Mouse (Mus musculus) hindlimb bud, embryonic 11.5 days (tissue): ENCODE measurements around the gene Grm5.

ENCODE experiments used
- DNase-seq: peaks from one replicate; pipeline ENCODE4 v3.0.0-alpha.2; 2012; ENCODE audit warnings: low read depth, low spot score; ENCODE audit errors: extremely low spot score

Gene Grm5

DNA sequence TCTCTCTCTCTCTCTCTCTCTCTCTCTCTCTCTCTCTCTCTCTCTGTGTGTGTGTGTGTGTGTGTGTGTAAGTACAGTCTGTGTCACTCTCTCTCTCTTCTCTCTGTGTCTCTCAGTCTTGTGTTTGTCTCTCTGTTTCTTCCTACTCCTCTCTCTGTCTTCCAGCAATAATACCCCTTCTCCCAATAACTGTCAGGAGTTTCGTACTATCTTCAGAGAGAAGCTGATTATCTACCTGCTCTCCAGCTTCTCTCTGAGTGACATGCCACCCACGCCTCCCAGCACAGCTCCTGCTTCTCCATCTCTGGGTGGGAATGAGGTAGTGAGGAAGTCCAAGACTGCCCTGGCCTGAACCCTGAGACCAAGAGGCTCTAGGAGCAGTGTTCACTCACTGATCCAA, at the start of gene Grm5:
Grm5 (plus strand) TSS at position 301 of the 400 bp plus-strand sequence.
- DNase-seq, result no peak

DNA sequence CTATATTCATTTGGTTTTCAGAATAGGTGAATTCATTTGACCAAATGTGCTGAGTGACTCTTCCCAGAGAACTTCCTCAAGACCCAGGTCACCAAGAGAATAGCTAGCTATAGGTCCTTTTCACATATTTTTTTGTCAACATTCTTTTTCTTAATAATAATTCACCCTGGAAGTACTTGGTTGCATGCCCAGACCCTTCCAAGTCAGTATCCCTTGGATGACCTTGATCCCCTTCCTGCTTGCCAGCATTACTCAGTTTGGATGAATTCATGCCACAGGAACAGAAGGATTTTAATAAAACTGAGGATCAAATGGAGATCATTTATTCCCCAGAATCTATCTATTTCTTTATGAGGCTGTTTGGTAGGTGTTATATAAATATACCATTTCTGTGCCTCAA, 44.9 kb upstream of the Grm5 start:
- DNase-seq, result no peak

DNA sequence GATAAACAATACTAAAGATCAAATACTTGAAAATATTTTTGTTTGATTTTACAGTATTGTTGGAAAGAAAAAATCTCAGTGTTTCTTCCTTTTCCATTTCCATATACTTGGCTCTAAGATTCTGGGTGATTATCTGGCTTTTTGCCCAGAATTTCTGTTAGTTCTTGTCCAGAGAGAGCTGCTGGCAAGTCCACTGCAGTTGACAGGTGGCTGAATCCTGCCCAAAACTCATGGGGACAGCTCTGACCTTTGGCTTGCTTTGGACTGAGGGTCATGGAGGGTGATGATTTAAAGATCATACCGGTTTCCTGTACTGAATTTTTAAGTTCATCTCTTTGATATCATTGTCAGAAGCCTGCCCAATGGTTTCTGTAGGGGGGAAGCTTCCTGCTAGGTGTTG, 18.7 kb upstream of the Grm5 start:
- DNase-seq, result no peak

DNA sequence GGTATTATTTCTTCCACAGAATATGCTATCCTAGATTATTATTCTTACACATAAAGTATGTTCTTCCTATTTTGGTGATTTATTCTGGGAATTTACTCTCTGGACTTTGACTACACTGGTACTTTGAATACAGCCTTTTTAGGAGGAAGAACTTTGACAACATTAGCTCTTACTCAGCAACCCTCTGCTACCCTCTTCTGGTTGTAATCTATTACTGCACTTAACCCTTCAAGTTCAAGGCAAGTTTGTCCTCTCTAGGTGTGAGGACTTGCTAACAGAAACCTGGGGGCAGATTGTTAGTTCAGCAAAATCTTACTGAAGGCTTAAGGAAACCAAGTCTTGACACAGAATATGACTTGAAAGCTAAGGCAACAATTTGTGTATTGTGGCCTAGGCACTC, 17.5 kb upstream of the Grm5 start:
- peak; percentile 31 for DNase-seq

DNA sequence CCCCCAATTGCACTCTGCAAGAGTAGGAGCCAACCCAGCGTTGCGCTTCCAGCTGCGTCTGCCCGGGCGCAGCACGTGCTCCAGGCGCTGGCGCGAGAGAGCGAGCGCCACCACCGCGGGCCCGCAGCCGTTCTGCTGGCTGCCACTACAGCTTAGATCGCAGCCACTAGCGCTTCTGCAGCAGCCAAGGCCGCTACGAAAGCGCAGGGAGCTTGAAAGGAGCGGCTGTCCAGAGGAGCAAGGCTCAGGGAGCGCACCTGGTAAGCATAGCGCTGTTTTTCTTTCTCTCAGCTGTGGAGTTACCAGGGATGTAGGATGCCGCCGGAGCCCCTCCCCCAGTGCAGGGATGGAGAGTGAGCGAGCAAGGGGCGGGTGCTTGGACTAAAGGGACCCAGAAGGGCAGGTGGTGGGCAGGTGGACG, 323 bp downstream of the Grm5 start:
- no peak for DNase-seq

DNA sequence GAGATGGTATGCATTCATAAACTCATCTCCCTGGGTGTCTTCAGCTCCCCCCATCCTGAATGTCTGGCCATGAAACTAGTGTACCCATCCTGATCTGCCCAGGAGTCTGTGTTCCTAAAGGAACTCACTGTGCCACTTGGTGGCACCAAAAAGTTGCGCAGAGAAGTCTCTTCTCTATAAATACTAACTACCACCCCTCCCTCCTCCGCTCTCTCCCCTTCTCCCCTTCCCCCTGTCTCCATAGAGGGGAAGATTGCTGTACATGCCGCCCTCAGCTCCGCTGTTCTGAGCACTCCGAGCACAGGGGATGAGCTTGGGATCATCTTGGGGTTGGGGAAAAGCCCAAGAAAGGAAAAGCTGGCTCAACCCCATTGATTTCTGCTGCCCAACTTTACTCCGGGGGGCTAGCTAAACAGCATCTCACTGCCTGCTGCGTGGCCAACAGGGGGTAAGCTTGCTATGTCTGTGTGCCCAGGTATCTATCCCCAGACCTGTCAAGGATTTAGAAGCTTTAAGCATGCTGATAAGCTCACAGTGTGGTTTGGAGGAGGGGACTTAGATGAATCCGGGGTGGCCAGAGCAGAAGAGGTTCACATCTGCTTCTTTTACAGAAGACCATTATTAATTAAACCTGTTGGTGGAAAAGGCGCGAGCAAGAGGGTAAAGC, 2.4 kb downstream of the Grm5 start:
- no peak for DNase-seq

DNA sequence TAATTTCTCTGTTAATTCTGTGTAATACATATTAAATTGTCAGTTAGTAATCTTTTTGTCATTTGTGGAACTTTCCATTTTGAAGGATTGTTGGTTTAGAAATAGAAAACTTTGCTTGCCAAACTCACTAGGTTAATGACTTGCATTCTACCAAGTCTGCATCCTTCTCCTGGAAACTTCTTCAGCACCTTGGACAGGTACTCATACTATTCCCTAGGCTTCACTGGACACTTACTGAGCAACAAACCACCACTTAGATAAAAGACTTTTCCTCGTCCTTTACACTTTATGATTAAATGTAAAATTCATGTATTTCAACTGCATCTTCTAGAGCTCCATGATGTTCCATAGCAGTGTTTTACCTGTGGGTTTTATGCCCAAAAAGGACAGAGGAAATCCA, 4.0 kb downstream of the Grm5 start:
- DNase-seq, result peak; percentile 39

DNA sequence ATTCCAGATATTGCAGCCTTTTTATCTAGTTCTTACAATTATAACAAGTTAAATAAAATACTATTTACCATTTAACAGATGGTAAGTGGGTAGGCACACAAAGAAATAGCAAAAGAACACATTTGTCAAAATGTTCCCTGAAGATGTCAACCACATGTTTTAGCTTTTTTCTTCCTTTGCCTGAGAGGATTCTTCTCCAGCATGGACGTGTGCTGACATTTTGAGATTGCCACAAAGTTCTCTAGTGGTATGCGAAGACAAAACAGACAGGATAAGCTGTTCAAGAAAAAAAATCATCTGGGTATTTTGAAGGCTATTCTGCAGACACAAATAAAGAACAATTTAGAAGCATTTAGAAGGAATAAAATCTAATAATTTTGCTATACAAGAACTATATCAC, 42.3 kb downstream of the Grm5 start:
- no peak for DNase-seq

DNA sequence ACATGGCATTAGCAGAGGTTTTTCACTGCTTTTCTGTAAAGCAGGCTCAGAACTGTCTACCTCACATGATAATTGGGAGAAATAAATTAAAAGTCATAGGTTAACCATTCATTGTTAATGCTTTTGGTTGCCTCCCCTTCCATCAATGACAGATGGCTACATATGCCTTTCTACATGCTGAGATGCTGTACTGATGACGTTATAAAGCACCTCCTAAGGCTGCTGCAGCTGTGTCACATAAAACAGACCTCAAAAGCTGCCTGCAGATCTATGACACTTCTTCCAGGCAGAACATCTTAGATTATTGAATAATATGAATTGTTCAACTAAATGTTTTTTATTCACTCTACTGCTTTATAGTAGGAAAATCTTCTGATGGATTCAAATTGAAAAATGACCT, 51.6 kb downstream of the Grm5 start:
- no peak for DNase-seq

DNA sequence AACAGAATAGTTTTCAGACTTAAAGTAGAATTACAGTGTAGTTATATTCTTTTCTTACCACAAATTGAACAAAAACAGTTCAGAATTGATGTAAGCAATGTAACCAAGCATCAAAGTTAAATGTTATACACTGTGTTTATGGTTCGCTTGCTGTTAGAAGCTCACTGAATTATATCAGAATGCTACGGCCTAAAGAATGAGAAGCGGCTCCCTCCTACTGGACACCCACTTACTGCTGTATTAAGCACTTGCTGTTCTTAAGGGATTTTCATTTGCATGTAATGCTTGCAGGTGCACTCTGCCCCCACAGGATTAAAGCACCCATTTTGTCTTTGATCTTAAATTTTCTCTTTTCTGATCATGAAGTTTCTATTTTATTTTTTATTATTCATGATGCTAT, 66.6 kb downstream of the Grm5 start:
- DNase-seq, result no peak

DNA sequence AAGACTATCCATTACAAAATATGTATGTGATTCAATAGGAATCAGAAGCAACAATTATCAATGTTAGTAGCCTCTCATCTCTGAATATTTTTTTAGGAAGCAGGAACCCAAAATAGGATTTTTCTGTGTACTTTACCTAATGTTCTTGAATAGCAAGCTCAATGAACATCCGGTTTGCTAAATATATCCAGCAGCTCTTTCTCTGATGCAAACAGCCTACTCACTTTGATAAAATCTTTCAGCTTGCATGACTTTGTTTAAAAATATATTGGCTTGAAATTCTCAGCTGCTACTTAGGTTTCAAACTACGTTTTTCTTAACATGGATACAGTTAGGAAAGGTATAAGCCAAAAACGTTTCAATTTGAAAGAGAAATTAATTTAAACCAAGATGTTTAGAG, 77.8 kb downstream of the Grm5 start:
- DNase-seq, result no peak

DNA sequence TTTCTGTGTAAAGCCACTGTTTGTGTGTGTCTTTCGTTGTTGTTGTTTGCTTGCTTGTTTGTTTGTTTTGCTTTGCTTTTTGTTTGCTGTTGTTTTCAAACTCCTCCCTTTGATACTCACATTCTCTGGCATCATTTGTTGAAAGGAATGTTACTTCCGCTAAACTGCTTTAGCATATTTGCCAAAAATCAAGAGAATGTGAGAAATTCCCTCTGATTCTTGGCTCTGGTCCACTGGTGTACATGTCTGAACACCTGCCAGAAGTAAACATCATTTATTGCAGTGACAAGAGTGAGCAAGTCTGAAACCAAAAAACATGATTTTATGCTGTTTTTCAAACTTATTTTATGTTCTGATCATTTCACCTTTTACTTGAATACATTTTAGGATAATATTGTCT, 80.1 kb downstream of the Grm5 start:
- no peak for DNase-seq

DNA sequence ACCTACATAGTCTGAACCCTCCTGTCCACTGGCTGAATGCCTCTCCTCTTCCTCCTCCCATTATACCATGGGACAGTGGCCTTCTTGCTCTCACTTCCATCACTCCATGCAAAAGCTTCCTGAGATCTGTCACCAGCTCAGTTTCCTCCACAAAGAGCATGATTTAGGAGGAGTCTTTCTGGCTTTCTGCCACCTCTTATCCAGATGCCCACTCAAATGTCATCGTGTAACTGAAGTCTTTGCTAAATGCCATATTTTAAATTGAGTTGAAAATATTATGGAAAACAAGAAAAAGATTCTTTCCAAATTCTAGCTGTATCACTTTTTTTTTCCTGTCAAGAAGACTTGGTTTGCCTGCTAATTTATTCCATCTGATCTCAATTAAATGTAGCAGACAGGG, 132.4 kb downstream of the Grm5 start:
- DNase-seq, result no peak

DNA sequence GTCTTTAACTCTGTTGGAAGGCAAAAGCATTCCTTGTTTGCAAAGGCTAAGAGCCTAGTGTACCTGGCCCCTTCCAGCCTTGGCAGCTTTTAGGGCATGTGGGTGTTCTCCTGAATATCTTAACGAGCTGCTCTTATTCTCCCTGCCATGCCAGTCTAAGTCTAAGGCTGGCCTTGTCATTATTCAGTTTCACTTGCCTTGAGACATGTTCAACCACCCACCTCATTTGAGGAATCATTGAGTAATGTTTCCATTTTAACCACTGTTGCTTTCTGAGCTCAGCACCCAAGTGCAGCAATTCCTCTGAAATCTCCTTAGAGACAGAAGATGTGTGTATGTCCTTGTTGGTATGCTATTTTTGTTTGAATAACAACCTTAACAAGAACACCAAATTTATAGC, 134.7 kb downstream of the Grm5 start:
- no peak for DNase-seq

DNA sequence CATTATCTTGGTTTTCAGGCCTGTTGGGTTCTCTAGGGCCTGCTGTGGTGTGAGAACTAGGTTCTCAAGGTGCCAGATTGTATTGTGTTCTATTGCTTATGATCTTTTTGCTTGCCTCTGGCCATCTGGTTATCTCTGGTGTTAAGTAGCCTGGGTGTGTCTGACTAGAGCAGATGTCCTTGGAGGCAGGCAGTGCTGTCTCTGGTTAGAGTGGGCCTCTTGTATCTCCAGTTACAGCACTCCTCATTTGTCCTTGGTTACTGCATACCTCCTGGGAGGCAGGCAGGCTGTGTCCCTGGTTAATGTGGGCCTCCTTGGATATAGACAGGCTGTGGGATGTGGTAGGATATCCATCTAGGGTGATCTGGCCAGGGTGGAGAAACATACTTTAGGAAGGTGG, 150.5 kb downstream of the Grm5 start:
- no peak for DNase-seq

DNA sequence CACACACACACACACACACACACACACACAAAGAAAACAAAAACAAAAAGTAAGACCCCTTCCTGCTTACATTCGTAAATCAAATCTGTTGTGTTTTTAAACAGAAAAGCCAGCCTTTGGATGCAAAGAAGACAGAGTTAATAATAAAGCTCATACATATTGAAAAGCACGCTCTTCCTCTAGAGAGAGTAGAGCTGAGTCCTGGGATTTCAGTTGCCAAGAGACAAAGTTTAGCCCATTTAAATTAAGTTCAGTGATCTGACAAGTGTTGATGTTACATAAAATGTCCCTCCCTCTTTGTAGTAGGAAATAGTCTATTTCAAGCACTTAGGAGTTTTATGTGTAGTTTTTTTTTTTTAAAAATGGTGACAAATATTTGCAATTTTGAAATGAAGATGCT, 178.0 kb downstream of the Grm5 start:
- DNase-seq, result no peak

DNA sequence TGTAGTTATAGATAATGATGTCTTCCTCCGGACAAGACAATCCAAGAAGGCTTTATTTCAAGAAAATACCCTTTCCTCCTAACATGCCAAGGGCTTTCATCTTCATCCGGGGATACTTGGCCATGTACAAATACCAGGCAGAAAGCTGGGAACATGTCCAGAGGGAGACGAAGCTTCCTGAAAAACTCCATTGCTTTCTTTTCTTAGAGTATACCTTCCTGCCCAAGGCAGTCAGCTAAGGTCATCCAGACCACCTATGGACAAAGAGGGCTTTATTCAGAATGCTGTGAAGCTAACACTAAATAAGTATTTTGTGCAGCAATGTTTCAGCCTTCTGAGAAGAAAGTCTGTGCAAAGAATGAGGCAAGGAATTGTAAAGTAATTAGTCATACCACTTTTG, 178.4 kb downstream of the Grm5 start:
- no peak for DNase-seq

DNA sequence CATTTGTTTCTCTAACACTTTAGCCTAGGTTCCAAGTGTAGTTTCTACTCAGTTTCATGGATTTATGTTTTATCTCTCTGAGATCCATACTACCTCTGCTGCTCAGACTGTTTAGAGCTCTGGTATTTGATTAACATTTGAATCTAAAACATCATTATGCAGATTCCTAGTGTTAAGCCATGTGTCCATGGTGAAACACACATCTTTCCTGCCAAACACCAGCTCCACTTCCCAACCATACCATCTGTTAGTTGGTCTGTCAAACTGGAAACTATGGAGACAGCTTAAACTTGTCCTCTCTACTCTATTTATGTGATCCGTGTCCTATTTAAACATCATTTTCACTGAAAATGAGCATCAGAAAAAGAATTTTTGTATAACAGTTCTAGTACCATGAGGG, 203.6 kb downstream of the Grm5 start:
- DNase-seq, result no peak

DNA sequence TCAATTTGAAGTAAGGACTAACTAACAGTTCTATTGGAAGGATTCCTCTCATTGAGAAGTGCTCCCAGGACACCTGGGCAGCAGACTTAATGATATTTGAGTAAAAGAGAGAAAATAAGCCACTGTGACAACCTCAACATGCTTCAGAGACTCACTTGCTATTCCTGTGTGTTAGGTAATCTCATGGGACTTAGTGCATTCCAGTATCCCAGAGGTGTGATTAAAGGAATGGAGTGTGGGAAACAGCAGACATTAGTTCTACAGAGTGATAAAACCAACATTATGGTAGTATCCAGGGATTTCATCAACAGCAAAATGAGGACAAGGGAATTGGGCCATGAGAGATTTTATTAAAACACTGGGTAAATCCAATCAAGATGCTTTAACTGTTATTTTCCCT, 205.0 kb downstream of the Grm5 start:
- no peak for DNase-seq

DNA sequence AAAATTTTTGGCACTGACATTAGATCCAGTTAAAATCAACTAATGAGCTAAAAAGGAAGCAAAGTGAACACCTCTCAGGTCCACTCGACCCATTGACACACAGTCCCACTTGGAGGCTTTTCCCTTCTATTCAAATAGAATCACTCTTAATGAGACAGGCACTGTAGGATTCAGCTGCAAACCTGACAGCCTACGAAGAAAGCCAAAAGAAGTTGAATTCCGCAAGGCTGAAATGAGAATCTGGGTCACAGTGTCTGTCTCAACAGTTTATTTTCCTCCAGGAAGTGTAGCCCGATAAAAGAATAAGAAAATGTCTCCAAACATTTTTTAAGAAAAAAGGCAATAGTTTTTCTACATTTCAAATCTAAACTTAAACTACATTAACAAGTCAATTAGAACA, 209.9 kb downstream of the Grm5 start:
- no peak for DNase-seq

DNA sequence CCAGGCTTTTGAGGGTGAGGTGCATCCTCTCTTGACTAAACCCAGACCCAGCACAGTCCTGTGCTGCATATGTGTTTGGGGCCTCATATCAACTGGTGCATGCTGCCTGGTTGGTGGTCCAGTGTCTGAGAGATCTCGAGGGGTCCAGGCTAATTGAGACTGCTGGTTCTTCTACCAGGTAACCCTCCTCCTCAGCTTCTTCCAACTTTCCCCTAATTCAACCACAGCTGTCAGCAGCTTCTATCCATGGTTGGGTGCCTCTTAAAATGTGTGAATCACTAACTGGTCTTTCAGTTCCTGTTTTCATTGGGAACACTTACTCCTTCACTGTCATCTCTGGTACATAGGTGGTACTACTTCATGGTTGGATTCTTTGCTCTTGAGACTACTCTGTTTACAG, 240.9 kb downstream of the Grm5 start:
- DNase-seq, result no peak

DNA sequence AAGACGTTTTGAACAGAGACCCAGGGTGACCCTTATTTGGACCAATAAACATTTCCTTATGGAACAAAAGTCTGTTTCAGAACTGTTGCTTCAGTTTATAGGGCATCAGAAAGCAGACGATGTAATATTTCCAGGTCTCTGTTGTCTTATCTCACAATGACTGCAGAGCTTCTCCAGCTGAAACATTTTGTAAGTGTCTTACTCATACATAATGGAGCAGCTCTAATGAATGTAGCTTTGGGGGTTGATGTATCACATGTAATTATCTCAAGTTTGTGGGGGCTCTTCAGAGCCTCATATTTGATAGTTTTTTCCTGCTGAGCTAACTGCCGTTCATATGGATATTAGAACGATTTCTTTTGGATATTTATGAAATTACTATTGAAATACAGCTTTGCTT, 250.7 kb downstream of the Grm5 start:
- DNase-seq, result no peak

DNA sequence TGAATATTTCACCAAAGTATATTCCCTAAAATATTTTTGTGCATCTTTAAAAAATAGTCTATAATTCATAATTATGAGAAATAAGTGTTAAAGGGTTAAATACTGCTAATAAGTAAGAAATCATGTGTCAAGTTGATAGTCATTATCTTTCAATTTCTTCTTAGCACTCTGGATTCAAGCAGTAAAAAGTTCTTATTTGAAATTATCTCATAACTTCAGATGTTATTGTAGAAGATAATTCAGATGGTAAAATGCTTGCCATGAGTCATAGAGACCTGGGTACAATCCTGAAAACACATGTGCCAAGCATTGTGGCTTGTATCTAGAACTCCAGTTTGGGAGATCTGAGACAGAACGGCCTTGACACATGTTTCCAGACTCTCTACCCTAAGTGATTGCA, 254.6 kb downstream of the Grm5 start:
- DNase-seq, result no peak

DNA sequence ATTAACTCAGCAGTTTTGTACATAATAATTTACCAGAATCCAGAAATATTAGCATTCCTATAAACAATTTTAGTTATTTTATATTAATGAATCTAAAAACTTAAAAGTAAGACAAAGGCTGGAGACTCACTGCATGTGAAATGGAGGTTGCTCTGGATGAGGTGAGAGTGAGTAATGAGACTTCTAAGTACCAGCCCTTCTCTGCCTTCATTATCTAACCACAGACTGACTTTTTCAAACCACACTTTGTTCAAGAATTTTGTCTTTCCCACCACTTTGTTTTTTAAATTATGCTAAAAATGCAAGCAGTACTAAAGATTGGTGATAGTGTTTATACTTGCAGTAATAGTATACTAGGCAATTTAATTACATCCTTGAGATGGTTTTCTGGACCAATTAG, 259.5 kb downstream of the Grm5 start:
- DNase-seq, result no peak
